Mouse (Mus musculus) MEL (cell line): ENCODE measurements at regions not wholly inside any gene's neighbourhood (a gene's known extent, or its start where the extent isn't known, plus 50 kb on each side); places are given as distances from the start of the nearest gene placed in this dataset.

ENCODE experiments used
- MAX ChIP-seq: IDR thresholded peaks from 2 replicates; pipeline ENCODE4 v1.6.1; 2011; ENCODE audit warnings: low read length, improper control_type of control experiment
- MXI1 ChIP-seq: IDR thresholded peaks from 2 replicates; pipeline ENCODE4 v1.6.1; 2011; ENCODE audit warnings: mild to moderate bottlenecking, low read depth, low read length, improper control_type of control experiment
- POLR2A ChIP-seq, 2 experiments: IDR thresholded peaks; 2 replicates each; pipeline ENCODE4 v1.6.1; 2011 to 2012; ENCODE audit warnings: low read length in 2 of 2, mild to moderate bottlenecking in 2 of 2, control low read depth in 1 of 2, improper control_type of control experiment in 1 of 2, low read depth in 1 of 2, moderate library complexity in 1 of 2; ENCODE audit not compliant: control insufficient read depth in 1 of 2, insufficient read depth in 1 of 2, poor library complexity in 1 of 2
- USF1 ChIP-seq: IDR thresholded peaks from 2 replicates; pipeline ENCODE4 v1.6.1; 2014; ENCODE audit warnings: low read depth, mild to moderate bottlenecking, inconsistent platforms, low read length, improper control_type of control experiment, moderate library complexity
- ZNF384 ChIP-seq: IDR thresholded peaks from 2 replicates; pipeline ENCODE4 v1.6.1; 2012; ENCODE audit warnings: low read depth, mild to moderate bottlenecking, inconsistent platforms, low read length, improper control_type of control experiment

DNA sequence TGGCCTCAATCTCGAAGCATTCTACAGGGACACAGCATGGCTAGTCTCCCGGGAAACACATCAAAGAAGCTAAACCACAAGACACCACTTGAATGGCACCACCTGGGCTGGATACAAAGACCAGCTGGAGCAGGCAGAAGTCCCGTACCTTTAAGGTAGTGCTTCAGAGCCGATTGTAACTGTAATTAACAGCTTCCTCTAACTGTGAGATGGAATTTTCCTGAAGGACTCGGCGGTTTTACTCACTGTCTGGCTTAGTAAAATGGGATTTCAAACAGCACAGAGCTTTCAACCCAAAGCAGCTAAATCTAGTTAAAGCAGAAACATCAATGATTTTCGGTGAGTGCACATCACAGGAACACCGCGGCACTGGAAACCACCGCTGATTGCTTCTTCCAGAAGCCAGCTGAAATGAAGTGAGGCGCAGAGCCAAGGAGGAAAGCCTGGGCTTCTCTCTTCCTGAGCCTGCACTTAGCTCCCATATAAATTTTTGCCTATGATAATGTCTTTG, 171.3 kb downstream of the Tph2 start:
- no peak for TF ChIP-seq POLR2A (IDR thresholded peaks at IDR 0.05; ENCODE audit: control insufficient read depth in 1 of 2, insufficient read depth in 1 of 2, low read depth in 1 of 2, low read length in 2 of 2, poor library complexity in 1 of 2)
- no peak for TF ChIP-seq ZNF384
- no peak for TF ChIP-seq MXI1
- TF ChIP-seq MAX: no peak
- no peak for TF ChIP-seq USF1
